Mouse (Mus musculus): ENCODE data around the gene Adamtsl2.

Adamtsl2 gene

GRCm38 (mm10) chr2:27121626-27122355, 42.6 kb downstream of the Adamtsl2 start:
- peak; percentile 37 for DNase-seq

DNA sequence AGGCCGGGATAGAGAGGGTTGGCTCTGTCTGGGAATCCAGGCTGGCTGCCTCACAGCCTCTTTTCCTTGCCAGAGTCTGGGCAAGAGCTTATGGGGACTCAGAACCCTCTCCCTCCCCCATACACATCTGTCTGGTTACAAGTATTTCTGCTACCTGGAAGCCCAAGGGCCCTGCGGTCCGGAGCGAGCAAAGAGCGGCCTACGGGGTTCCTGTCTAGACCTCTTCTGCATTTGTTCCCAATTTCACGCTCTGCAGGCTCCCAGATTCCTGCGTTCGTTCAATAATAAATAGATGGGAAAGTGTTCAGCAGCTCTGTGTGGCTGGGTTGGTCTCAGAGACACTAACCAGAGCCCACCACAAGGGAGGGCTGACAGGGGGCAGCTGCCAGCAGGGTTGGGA, 43.4 kb downstream of the Adamtsl2 start:
- DNase-seq: no peak

- DNase-seq: no peak
These were observed 43.9 kb downstream of the Adamtsl2 start for GRCm38 (mm10) chr2:27123121-27123520.

DNA sequence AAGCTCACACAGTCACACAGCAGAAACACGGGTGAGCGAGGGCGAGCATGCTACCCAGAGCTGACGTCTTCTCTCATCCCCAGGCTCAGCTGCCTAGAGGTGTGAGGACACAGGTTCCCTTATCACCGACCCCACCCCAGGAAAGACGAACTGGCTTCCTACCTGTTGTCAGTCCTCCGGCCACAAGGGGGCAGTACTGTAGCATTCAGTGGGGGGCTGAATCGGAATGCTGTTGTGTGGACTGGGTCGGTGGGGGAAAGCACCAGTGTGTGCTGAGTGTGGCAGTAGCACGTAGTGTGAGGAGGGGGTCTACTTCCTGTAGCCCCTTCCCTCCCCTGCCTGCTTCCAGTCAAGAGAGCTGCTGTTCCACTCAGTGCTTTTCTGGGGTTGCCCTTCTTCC, 46.8 kb downstream of the Adamtsl2 start:
- peak; percentile 37 for DNase-seq

GRCm38 (mm10) chr2:27126496-27126895, 47.3 kb downstream of the Adamtsl2 start:
- no peak for DNase-seq

GRCm38 (mm10) chr2:27128990-27129389, 49.8 kb downstream of the Adamtsl2 start:
- no peak for DNase-seq

DNA sequence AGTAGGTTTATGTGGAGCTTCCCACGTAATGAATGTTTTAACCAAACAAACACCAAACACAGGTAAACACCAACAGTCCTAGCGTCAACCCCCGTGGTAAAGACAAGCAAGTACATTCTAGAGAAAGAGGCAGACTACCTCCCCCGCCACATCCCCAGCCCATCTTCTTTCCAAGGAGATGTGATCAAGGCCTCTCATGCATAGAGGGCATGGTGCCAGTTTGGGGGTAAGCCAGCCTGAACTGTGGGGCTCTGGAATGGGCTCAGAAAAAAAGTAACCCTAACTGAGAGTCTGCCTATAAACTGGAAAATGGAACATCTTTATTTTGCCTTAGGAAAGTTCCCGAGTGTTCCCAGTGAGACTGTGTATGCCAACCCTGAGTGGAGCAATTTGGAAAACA, 56.8 kb downstream of the Adamtsl2 start:
- DNase-seq: no peak

- no peak for DNase-seq
These were observed 57.2 kb downstream of the Adamtsl2 start for GRCm38 (mm10) chr2:27136336-27136735.

DNA sequence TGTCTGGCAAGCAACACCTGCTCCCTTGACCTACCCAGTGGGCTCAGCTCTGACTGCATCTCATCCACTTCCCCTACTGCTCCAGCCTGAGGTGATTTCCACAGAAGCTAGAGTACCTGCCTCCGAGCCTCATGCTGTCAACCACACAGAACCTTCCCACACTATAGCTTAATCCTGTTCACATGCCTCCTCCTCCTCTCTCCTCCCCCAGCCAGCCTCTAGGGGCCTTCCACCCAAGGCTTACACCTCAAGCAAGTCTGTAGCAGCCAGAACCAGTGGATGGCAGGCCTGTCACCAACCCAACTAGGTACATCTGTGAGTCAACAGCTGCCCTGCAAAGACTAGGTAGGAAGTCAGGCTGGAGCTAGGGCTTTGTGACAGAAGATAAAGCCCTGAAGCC, 57.6 kb downstream of the Adamtsl2 start:
- no peak for DNase-seq

DNA sequence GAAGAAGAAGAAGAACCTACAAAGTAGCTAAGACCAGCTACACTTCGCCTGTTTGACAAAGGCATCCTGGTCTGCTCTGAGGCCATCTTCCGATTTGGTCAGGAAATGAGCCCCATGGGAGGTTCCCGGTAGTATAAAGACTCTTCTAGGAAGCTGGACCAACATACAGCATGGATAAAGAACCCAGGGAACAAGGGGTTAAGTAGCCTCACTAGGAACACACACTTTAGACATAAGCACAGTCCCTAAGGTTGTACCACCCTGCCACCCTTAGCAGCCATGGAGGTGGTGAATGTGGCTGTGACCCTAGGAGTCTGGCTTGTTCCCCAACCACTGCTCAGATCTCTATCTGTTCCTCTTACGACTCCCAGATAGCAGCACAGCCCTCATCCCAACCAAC, 59.2 kb downstream of the Adamtsl2 start:
- DNase-seq: no peak

GRCm38 (mm10) chr2:27141950-27142693, 62.9 kb downstream of the Adamtsl2 start, which contains the start of gene Fam163b:
Gene Fam163b (minus strand): TSS chr2:27142491.
- peak; percentile 30 for DNase-seq

- DNase-seq: no peak
These were observed 65.8 kb downstream of the Adamtsl2 start for GRCm38 (mm10) chr2:27144957-27145356.

DNA sequence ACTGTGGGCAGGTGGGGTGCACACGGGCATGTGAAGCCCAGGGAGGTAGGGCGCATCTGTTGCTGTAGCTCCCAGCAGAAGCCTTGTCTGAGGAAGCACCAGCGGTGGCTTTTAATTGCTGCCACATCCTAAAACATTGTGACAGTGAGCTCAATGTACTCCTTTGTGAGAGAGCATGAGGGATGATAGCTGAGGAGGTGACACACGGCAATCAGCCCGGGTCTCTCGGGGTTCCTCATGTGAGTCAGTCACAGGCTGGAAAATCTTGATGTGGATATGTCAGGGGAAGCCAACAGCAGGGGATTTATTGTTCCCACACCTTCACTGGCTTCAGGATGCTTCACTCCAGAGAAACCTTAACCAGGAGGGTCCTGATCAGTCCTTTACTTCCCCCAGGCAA, 67.7 kb downstream of the Adamtsl2 start:
- no peak for DNase-seq

DNA sequence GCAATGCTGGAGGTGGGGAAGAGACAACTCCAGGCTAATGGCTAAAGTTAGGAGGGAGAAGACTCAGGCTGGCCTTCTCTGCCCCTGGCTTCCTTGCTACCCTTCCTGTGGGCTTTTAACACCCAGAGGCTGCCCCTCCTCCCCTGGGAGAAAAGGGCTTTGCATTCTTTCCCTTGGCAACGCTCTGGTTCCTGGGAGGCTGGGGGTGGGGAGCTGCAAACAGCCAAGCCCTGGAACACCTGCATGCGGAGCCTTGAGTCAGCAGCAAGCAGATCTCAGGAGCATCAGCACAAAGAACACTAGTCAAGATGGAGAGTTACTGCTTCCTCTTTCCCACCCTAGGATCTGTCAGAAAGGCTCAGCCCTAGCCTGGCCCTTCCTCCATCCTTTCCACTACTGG, 70.3 kb downstream of the Adamtsl2 start:
- DNase-seq: no peak

DNA sequence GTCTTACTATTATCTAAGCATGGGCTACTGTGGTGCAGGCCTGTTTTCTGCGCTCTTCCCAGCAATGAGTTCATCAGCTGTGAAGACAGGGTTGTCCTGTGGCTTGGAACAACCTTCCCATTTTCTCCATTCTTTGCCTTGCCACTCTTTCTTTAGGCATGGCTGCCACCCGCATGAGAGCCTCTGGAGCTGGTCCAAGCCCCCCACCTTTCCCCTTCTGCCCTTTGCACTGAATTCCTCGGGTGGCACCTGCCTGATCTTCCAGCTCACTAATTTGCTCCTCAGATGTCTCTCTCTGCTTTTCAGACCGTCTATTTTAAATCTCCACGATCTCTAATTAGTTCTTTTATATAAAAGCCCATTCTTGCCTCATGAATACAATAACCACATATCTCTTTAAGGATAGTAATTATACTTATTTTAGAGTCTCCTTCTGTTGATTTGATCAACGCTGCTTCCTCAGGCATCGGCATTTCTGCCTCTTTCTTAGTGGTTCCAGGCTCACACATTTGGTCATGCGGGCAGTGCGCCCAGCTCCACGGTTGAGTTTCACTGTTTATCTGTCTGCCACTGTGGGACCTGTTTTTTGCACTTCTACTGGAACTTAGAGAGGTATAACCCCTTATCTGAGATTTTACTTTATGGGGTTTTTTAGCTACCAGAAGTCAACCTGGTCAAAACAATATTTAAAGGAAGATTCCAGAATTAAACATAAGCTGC, 75.4 kb downstream of the Adamtsl2 start:
- no peak for DNase-seq

- DNase-seq: no peak
These were observed 77.4 kb downstream of the Adamtsl2 start for GRCm38 (mm10) chr2:27156596-27156995.
